Mouse (Mus musculus) left cerebral cortex, postnatal 36 days (tissue): ENCODE measurements around the gene Ttc28. TPM values are rescaled to one million over a fixed set of nuclear protein-coding genes. Genes with fewer than 3 reads are reported as not detected.
A peak's percentile ranks its signal among the peaks of the same experiment; 100 is the strongest.
"Not testable (repeated sequence)": the region's sequence is repeated elsewhere in the genome, so short reads cannot be mapped to it uniquely, and the experiment has no call there.

ENCODE experiments used
- DNase-seq, 2 experiments: peaks; one replicate each; pipeline ENCODE4 v3.0.0; 2021 to 2022; ENCODE audit warnings: low spot score in 2 of 2, mixed read lengths in 1 of 2
- intact Hi-C: fragments of 180-260 bp; cut with DNase I; formaldehyde crosslinking; loops from one replicate; pipeline ENCODE4 v1.15.1; 2025
- total RNA-seq, 2 experiments: library from RNA; stranded (reverse); gene quantifications; 2 replicates each; pipeline ENCODE4 v1.2.3; 2021

The Ttc28 gene
- 10 to 100 TPM in 1 of 2 experiments, 1 to 10 TPM in 1; 9.6 to 11.9 TPM for total RNA-seq

GRCm38 (mm10) chr5:110879584-110880374 lies at the start of gene Ttc28:
Gene Ttc28, plus strand, starts transcription at chr5:110879803.
- peak; percentile 86 to 90 for DNase-seq
- intact Hi-C loops = no loop called here

GRCm38 (mm10) chr5:110831036-110831720 lies 48.4 kb upstream of the Ttc28 start:
- intact Hi-C loops = no loop called here
- DNase-seq = no peak

GRCm38 (mm10) chr5:110835959-110836358 lies 43.6 kb upstream of the Ttc28 start:
- intact Hi-C loops = loop anchor here (5.0 kb wide), 1 partner anchor 426 kb away; no protein-coding TSS in a partner anchor
- peak; percentile 23 to 30 for DNase-seq

- intact Hi-C loops = loop anchor here (2.0 to 5.0 kb wide), 2 partner anchors 85 to 424 kb away; no protein-coding TSS in a partner anchor
- DNase-seq = not testable (repeated sequence)
These were observed 41.6 kb upstream of the Ttc28 start for GRCm38 (mm10) chr5:110838016-110838415.

GRCm38 (mm10) chr5:110839038-110839677 lies 40.4 kb upstream of the Ttc28 start:
- intact Hi-C loops = loop anchor here (2.0 to 5.0 kb wide), 2 partner anchors 84 to 423 kb away; no protein-coding TSS in a partner anchor
- no peak for DNase-seq

- intact Hi-C loops = loop anchor here (2.0 to 10.0 kb wide), 3 partner anchors 83 to 495 kb away; partner anchors contain the start of gene Pitpnb
- DNase-seq = peak; percentile 97 to 99
These were observed 39.8 kb upstream of the Ttc28 start, which contains the start of the genes Hscb and Chek2 for GRCm38 (mm10) chr5:110839678-110840365. Gene Hscb, minus strand, starts transcription at chr5:110839777. Gene Chek2, plus strand, starts transcription at chr5:110839979.

GRCm38 (mm10) chr5:110840465-110840864 lies 39.1 kb upstream of the Ttc28 start:
- no peak for DNase-seq
- intact Hi-C loops = loop anchor here (10.0 kb wide), 1 partner anchor 494 kb away; the partner anchor contains the start of gene Pitpnb

- no peak for DNase-seq
- intact Hi-C loops = loop anchor here (10.0 kb wide), 1 partner anchor 494 kb away; the partner anchor contains the start of gene Pitpnb
These were observed 38.3 kb upstream of the Ttc28 start for GRCm38 (mm10) chr5:110841046-110841862.

- intact Hi-C loops = no loop called here
- DNase-seq = no peak
These were observed 26.6 kb upstream of the Ttc28 start for GRCm38 (mm10) chr5:110852990-110853389.

- intact Hi-C loops = no loop called here
- no peak for DNase-seq
These were observed 22.5 kb upstream of the Ttc28 start for GRCm38 (mm10) chr5:110857091-110857490.

- intact Hi-C loops = no loop called here
- peak in 1 of 2 experiments; percentile 24 for DNase-seq
These were observed 20.5 kb upstream of the Ttc28 start for GRCm38 (mm10) chr5:110859013-110859650.

- intact Hi-C loops = no loop called here
- DNase-seq = no peak
These were observed 19.2 kb upstream of the Ttc28 start for GRCm38 (mm10) chr5:110860445-110860844.

- intact Hi-C loops = no loop called here
- DNase-seq = no peak
These were observed 11.1 kb upstream of the Ttc28 start for GRCm38 (mm10) chr5:110868460-110868859.

- intact Hi-C loops = no loop called here
- no peak for DNase-seq
These were observed 10.3 kb upstream of the Ttc28 start for GRCm38 (mm10) chr5:110869242-110869669.

GRCm38 (mm10) chr5:110873160-110873559 lies 6.4 kb upstream of the Ttc28 start:
- DNase-seq = no peak
- intact Hi-C loops = no loop called here

- intact Hi-C loops = no loop called here
- DNase-seq = no peak
These were observed 4.9 kb upstream of the Ttc28 start for GRCm38 (mm10) chr5:110874711-110875110.

GRCm38 (mm10) chr5:110875286-110875685 lies 4.3 kb upstream of the Ttc28 start:
- intact Hi-C loops = no loop called here
- no peak for DNase-seq
